Mouse (Mus musculus): ENCODE measurements around the gene Tab1. TPM values are rescaled to one million over a fixed set of nuclear protein-coding genes. Genes with fewer than 3 reads are reported as not detected.
A peak's percentile ranks its signal among the peaks of the same experiment; 100 is the strongest.

Tab1 gene
- polyA plus RNA-seq, 2 experiments: 9.4 to 11.9 TPM

GRCm38 (mm10) chr15:80129982-80130381, 2.9 kb upstream of the Tab1 start:
- Histone ChIP-seq H3K4me2 (ENCODE audit: low read depth) (peak overlapping the region; percentile 74), H3K27ac (peak overlapping the region; percentile 96), H3K9me3 (ENCODE audit: control insufficient read depth, low read length) (no peaks in the 10 kb centered on the region), H3K27me3 (ENCODE audit: control insufficient read depth, insufficient read depth, low read length) (no peaks in the 10 kb centered on the region), H3K4me1 (replicated peaks; ENCODE audit: control insufficient read depth in 2 of 2, insufficient read depth in 2 of 2, low read length in 1 of 2) (peaks cover 48 to 60% of the 10 kb centered on the region in 2 experiments), H3K9ac (replicated peaks) (peak overlapping the region; percentile 72), H3K36me3 (replicated peaks; ENCODE audit: control insufficient read depth, insufficient read depth, low read depth) (no peaks in the 10 kb centered on the region), H3K4me3 (ENCODE audit: insufficient read depth in 1 of 2, low read depth in 2 of 2, low read length in 2 of 2) (no peak overlapping the region)
- WGBS (ENCODE audit: insufficient replicate concordance): 40% methylated on average over 6 of the region's 6 CpGs
- peak in 1 of 3 experiments; percentile 36 for DNase-seq (ENCODE audit: low read depth in 3 of 3, low spot score in 3 of 3)
- no peak for ATAC-seq (ENCODE audit: insufficient read depth)
- TF ChIP-seq CTCF (IDR thresholded peaks at IDR 0.05; ENCODE audit: low read depth): no peak
- peak; percentile 58 for TF ChIP-seq EP300 (IDR thresholded peaks at IDR 0.05; ENCODE audit: low read depth)

- H3K4me3 ChIP-seq (ENCODE audit: insufficient read depth in 1 of 2, low read depth in 2 of 2, low read length in 2 of 2): peak overlapping the region; percentile 33 to 45
- H3K9ac ChIP-seq (replicated peaks): peak overlapping the region; percentile 72
- ATAC-seq (ENCODE audit: insufficient read depth): peak; percentile 71
- H3K9me3 ChIP-seq (ENCODE audit: control insufficient read depth, low read length): no peaks in the 10 kb centered on the region
- H3K27me3 ChIP-seq (ENCODE audit: control insufficient read depth, insufficient read depth, low read length): no peaks in the 10 kb centered on the region
- H3K4me2 ChIP-seq (ENCODE audit: low read depth): peak overlapping the region; percentile 74
- no peak for TF ChIP-seq CTCF (IDR thresholded peaks at IDR 0.05; ENCODE audit: low read depth)
- TF ChIP-seq EP300 (IDR thresholded peaks at IDR 0.05; ENCODE audit: low read depth): peak; percentile 99
- peak overlapping the region; percentile 96 for H3K27ac ChIP-seq
- 18% methylated on average over 5 of the region's 5 CpGs for WGBS (ENCODE audit: insufficient replicate concordance)
- H3K36me3 ChIP-seq (replicated peaks; ENCODE audit: control insufficient read depth, insufficient read depth, low read depth): no peaks in the 10 kb centered on the region
- DNase-seq (ENCODE audit: low read depth in 3 of 3, low spot score in 3 of 3): peak; percentile 85 to 89 (median 86)
- peaks cover 53 to 65% of the 10 kb centered on the region in 2 experiments for H3K4me1 ChIP-seq (replicated peaks; ENCODE audit: control insufficient read depth in 2 of 2, insufficient read depth in 2 of 2, low read length in 1 of 2)
Measured at GRCm38 (mm10) chr15:80130689-80131088, 2.2 kb upstream of the Tab1 start.

- Histone ChIP-seq H3K27me3 (ENCODE audit: control insufficient read depth, insufficient read depth, low read length) (no peaks in the 10 kb centered on the region), H3K27ac (peak overlapping the region; percentile 96), H3K9ac (replicated peaks) (no peak overlapping the region; the same call in 1 of the 2 replicates)
Measured at GRCm38 (mm10) chr15:80131421-80131820, 1.5 kb upstream of the Tab1 start.

GRCm38 (mm10) chr15:80132452-80132851, 475 bp upstream of the Tab1 start:
- Histone ChIP-seq H3K9me3 (ENCODE audit: control insufficient read depth, low read length) (no peaks in the 10 kb centered on the region), H3K9ac (replicated peaks) (peak overlapping the region; percentile 98), H3K36me3 (replicated peaks; ENCODE audit: control insufficient read depth, insufficient read depth, low read depth) (peaks cover 2% of the 10 kb centered on the region), H3K4me1 (replicated peaks; ENCODE audit: control insufficient read depth in 2 of 2, insufficient read depth in 2 of 2, low read length in 1 of 2) (peaks cover 55 to 74% of the 10 kb centered on the region in 2 experiments), H3K27me3 (ENCODE audit: control insufficient read depth, insufficient read depth, low read length) (no peaks in the 10 kb centered on the region), H3K4me3 (ENCODE audit: insufficient read depth in 1 of 2, low read depth in 2 of 2, low read length in 2 of 2) (peak overlapping the region; percentile 4 to 91; a peak in 3 of 4 replicates), H3K4me2 (ENCODE audit: low read depth) (peak overlapping the region; percentile 94), H3K27ac (peak overlapping the region; percentile 93)
- ATAC-seq (ENCODE audit: insufficient read depth) (no peak), DNase-seq (ENCODE audit: low read depth in 3 of 3, low spot score in 3 of 3) (no peak)
- TF ChIP-seq CTCF (IDR thresholded peaks at IDR 0.05; ENCODE audit: low read depth): no peak
- TF ChIP-seq EP300 (IDR thresholded peaks at IDR 0.05; ENCODE audit: low read depth): no peak
- WGBS (ENCODE audit: insufficient replicate concordance): 73% methylated on average over 9 of the region's 9 CpGs

More at GRCm38 (mm10) chr15:80131421-80131820, 1.5 kb upstream of the Tab1 start:
- peaks cover 55 to 70% of the 10 kb centered on the region in 2 experiments for H3K4me1 ChIP-seq (replicated peaks; ENCODE audit: control insufficient read depth in 2 of 2, insufficient read depth in 2 of 2, low read length in 1 of 2)
- TF ChIP-seq CTCF (IDR thresholded peaks at IDR 0.05; ENCODE audit: low read depth) (no peak), EP300 (IDR thresholded peaks at IDR 0.05; ENCODE audit: low read depth) (no peak)
- DNase-seq (ENCODE audit: low read depth in 3 of 3, low spot score in 3 of 3): no peak
- H3K4me3 ChIP-seq (ENCODE audit: insufficient read depth in 1 of 2, low read depth in 2 of 2, low read length in 2 of 2): no peak overlapping the region
- no peaks in the 10 kb centered on the region for H3K9me3 ChIP-seq (ENCODE audit: control insufficient read depth, low read length)
- H3K36me3 ChIP-seq (replicated peaks; ENCODE audit: control insufficient read depth, insufficient read depth, low read depth): peaks cover 2% of the 10 kb centered on the region; the same call in 1 of the 2 replicates
- 45% methylated on average over 6 of the region's 6 CpGs for WGBS (ENCODE audit: insufficient replicate concordance)
- no peak for ATAC-seq (ENCODE audit: insufficient read depth)
- H3K4me2 ChIP-seq (ENCODE audit: low read depth): peak overlapping the region; percentile 74

GRCm38 (mm10) chr15:80133682-80134449, 939 bp downstream of the Tab1 start:
- peaks cover 53 to 71% of the 10 kb centered on the region in 2 experiments for H3K4me1 ChIP-seq (replicated peaks; ENCODE audit: control insufficient read depth in 2 of 2, insufficient read depth in 2 of 2, low read length in 1 of 2)
- WGBS (ENCODE audit: insufficient replicate concordance): 1% methylated on average over 14 of the region's 14 CpGs
- peaks cover 2% of the 10 kb centered on the region for H3K36me3 ChIP-seq (replicated peaks; ENCODE audit: control insufficient read depth, insufficient read depth, low read depth)
- peak overlapping the region; percentile 98 for H3K9ac ChIP-seq (replicated peaks)
- no peaks in the 10 kb centered on the region for H3K27me3 ChIP-seq (ENCODE audit: control insufficient read depth, insufficient read depth, low read length)
- ATAC-seq (ENCODE audit: insufficient read depth) (peak; percentile 21; the same call in 1 of the 2 replicates), DNase-seq (ENCODE audit: low read depth in 3 of 3, low spot score in 3 of 3) (peak in 1 of 3 experiments; percentile 35)
- no peaks in the 10 kb centered on the region for H3K9me3 ChIP-seq (ENCODE audit: control insufficient read depth, low read length)
- peak overlapping the region; percentile 94 for H3K4me2 ChIP-seq (ENCODE audit: low read depth)
- H3K4me3 ChIP-seq (ENCODE audit: insufficient read depth in 1 of 2, low read depth in 2 of 2, low read length in 2 of 2): peak overlapping the region; percentile 69 to 91
- no peak for TF ChIP-seq EP300 (IDR thresholded peaks at IDR 0.05; ENCODE audit: low read depth)
- TF ChIP-seq CTCF (IDR thresholded peaks at IDR 0.05; ENCODE audit: low read depth): no peak
- peak overlapping the region; percentile 93 for H3K27ac ChIP-seq

All from liver, embryonic 14.5 days (tissue).